Mouse (Mus musculus): ENCODE results near the gene Ier2. TPM values are rescaled to one million over a fixed set of nuclear protein-coding genes. Genes with fewer than 3 reads are reported as not detected.

Ier2 gene
- polyA plus RNA-seq, 1 experiment from 2014 or later, result 52.3 TPM

DNA sequence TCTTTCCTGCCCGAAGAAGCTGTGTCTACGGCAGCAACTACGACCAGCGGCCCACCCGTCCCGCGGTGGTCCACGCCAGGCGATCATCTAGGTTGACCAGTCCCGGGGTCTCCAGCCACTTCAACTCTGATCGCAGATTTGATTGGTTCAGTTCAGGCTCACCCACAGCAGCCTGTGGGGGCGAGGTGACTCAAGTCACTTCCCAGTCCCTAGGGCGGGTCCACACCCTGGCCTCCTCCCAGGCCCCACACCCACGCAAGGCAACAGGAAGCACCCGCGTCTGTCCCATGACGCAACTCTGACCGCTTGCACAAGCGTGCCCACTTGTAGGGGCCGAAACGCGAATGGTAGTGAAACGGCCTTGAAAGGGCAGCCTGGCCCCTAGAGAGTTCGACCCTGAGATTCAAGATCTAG, 1.2 kb downstream of the Ier2 start:
- peak overlapping the region; percentile 96 for H3K27ac ChIP-seq (ENCODE audit: low read depth, low read length)
- H3K9me3 ChIP-seq (replicated peaks; ENCODE audit: control insufficient read depth, low read length), result no peaks in the 10 kb centered on the region
- H3K4me1 ChIP-seq (ENCODE audit: control insufficient read depth, insufficient read depth, low read length), result peaks cover 46% of the 10 kb centered on the region
- peak overlapping the region; percentile 95 for H3K4me3 ChIP-seq (ENCODE audit: low read depth, low read length)
- H3K27me3 ChIP-seq (ENCODE audit: control insufficient read depth, insufficient read depth, low read length), result no peaks in the 10 kb centered on the region
- WGBS (ENCODE audit: insufficient replicate concordance), result under 1% methylated on average over 24 of the region's 24 CpGs
- peak overlapping the region; percentile 93 for H3K4me2 ChIP-seq
- H3K36me3 ChIP-seq (ENCODE audit: control insufficient read depth, insufficient read depth, low read length), result no peaks in the 10 kb centered on the region
- ATAC-seq (replicated peaks; ENCODE audit: insufficient number of reproducible peaks, low FRiP score, low TSS enrichment), result peak; percentile 51
- H3K9ac ChIP-seq (ENCODE audit: low read depth, low read length), result peak overlapping the region; percentile 98

GRCm38 (mm10) chr8:84660819-84661457, 1.7 kb downstream of the Ier2 start:
- peak overlapping the region; percentile 93 for H3K4me2 ChIP-seq
- WGBS (ENCODE audit: insufficient replicate concordance), result under 1% methylated on average over 20 of the region's 20 CpGs
- no peak for ATAC-seq (replicated peaks; ENCODE audit: insufficient number of reproducible peaks, low FRiP score, low TSS enrichment)
- H3K9ac ChIP-seq (ENCODE audit: low read depth, low read length), result peak overlapping the region; percentile 98
- H3K4me1 ChIP-seq (ENCODE audit: control insufficient read depth, insufficient read depth, low read length), result peaks cover 48% of the 10 kb centered on the region
- H3K4me3 ChIP-seq (ENCODE audit: low read depth, low read length), result peak overlapping the region; percentile 95
- peak overlapping the region; percentile 96 for H3K27ac ChIP-seq (ENCODE audit: low read depth, low read length)
- no peaks in the 10 kb centered on the region for H3K36me3 ChIP-seq (ENCODE audit: control insufficient read depth, insufficient read depth, low read length)
- no peaks in the 10 kb centered on the region for H3K9me3 ChIP-seq (replicated peaks; ENCODE audit: control insufficient read depth, low read length)
- H3K27me3 ChIP-seq (ENCODE audit: control insufficient read depth, insufficient read depth, low read length), result no peaks in the 10 kb centered on the region

DNA sequence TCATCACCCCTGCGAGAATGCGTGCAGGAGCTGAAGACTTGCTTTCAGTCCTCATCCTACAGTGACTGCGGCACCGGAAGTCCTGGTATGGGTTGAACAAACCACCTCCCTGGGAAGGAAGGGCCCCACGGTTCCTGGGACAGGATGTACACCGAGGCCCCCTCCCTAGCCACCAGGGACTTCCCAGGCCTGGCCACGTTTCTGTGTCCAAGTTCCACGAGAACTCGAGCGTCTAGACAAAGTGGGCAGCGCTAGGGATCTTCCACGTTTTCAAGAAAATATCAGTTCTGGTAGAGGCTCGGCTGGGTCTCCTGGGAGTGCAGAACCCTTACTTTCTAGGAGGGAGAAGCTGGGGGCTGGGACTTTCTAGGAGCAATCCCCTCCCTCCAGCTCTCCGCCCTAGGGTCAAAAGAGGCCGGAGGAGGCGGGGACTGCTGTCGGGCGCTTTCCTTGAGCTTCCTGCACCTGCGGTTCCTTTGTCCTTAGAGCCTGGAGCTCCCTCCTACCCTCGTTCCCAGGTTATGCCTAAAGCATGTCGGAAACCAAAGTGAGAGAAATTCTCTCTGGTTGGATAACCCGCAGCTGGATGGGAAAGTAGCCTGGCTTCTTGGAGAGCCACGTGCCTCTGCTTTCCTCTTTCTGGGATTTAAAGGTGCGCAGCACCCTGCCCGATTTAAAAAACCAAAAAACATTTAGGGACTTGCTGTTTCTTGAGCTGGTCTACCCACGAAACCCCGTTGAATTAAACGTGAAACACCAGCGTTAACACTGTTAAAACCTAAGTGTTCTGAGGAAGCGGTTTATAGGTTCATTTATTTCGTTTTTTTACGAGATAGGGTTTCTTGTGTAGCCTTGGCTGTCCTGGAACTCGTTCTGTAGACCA, 2.5 kb downstream of the Ier2 start:
- Histone ChIP-seq H3K4me3 (ENCODE audit: low read depth, low read length) (peak overlapping the region; percentile 95), H3K4me2 (peak overlapping the region; percentile 93), H3K9ac (ENCODE audit: low read depth, low read length) (peak overlapping the region; percentile 98), H3K36me3 (ENCODE audit: control insufficient read depth, insufficient read depth, low read length) (no peaks in the 10 kb centered on the region), H3K27me3 (ENCODE audit: control insufficient read depth, insufficient read depth, low read length) (no peaks in the 10 kb centered on the region), H3K27ac (ENCODE audit: low read depth, low read length) (peak overlapping the region; percentile 96), H3K4me1 (ENCODE audit: control insufficient read depth, insufficient read depth, low read length) (peaks cover 46% of the 10 kb centered on the region), H3K9me3 (replicated peaks; ENCODE audit: control insufficient read depth, low read length) (no peaks in the 10 kb centered on the region)
- no peak for ATAC-seq (replicated peaks; ENCODE audit: insufficient number of reproducible peaks, low FRiP score, low TSS enrichment)
- WGBS (ENCODE audit: insufficient replicate concordance), result 1% methylated on average over 33 of the region's 33 CpGs

DNA sequence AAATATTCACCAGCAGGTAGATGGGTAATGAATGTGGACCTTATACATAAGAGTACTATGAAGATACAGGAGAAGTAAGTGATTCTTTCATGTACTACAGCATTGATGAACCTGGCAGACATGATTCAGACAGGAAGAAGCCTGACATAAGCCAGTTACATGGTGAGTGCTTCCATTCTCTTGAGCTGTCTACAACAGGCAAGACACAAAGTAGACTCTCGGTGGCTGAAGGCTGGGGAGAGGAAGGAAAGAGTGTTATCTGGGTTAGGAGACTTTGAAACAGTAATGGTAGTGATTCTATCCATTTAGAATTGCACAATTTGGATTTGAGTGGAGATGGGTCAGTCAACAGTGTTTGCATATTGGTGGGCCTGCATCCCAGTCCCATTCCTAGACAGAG, 3.7 kb downstream of the Ier2 start:
- WGBS (ENCODE audit: insufficient replicate concordance), result 26% methylated on average over 1 of the region's 1 CpGs
- Histone ChIP-seq H3K4me2 (no peak overlapping the region), H3K36me3 (ENCODE audit: control insufficient read depth, insufficient read depth, low read length) (no peaks in the 10 kb centered on the region), H3K9ac (ENCODE audit: low read depth, low read length) (0 out of 2 replicates have a peak overlapping the region, but pooled peaks have one; percentile 6), H3K27me3 (ENCODE audit: control insufficient read depth, insufficient read depth, low read length) (no peaks in the 10 kb centered on the region), H3K4me3 (ENCODE audit: low read depth, low read length) (peak overlapping the region; percentile 9; the same call in 1 of the 2 replicates), H3K27ac (ENCODE audit: low read depth, low read length) (peak overlapping the region; percentile 96), H3K9me3 (replicated peaks; ENCODE audit: control insufficient read depth, low read length) (no peaks in the 10 kb centered on the region), H3K4me1 (ENCODE audit: control insufficient read depth, insufficient read depth, low read length) (peaks cover 53% of the 10 kb centered on the region)
- no peak for ATAC-seq (replicated peaks; ENCODE audit: insufficient number of reproducible peaks, low FRiP score, low TSS enrichment)

- Histone ChIP-seq H3K4me2 (peak overlapping the region; percentile 94), H3K9ac (ENCODE audit: low read depth, low read length) (0 out of 2 replicates have a peak overlapping the region, but pooled peaks have one; percentile 6), H3K9me3 (replicated peaks; ENCODE audit: control insufficient read depth, low read length) (no peaks in the 10 kb centered on the region), H3K36me3 (ENCODE audit: control insufficient read depth, insufficient read depth, low read length) (no peaks in the 10 kb centered on the region), H3K27ac (ENCODE audit: low read depth, low read length) (peak overlapping the region; percentile 98; the same call in 1 of the 2 replicates), H3K4me1 (ENCODE audit: control insufficient read depth, insufficient read depth, low read length) (peaks cover 53% of the 10 kb centered on the region), H3K4me3 (ENCODE audit: low read depth, low read length) (no peak overlapping the region), H3K27me3 (ENCODE audit: control insufficient read depth, insufficient read depth, low read length) (no peaks in the 10 kb centered on the region)
- WGBS (ENCODE audit: insufficient replicate concordance), result 43% methylated on average over 4 of the region's 4 CpGs
- no peak for ATAC-seq (replicated peaks; ENCODE audit: insufficient number of reproducible peaks, low FRiP score, low TSS enrichment)
Measured at GRCm38 (mm10) chr8:84657680-84658079, 5.0 kb downstream of the Ier2 start.

DNA sequence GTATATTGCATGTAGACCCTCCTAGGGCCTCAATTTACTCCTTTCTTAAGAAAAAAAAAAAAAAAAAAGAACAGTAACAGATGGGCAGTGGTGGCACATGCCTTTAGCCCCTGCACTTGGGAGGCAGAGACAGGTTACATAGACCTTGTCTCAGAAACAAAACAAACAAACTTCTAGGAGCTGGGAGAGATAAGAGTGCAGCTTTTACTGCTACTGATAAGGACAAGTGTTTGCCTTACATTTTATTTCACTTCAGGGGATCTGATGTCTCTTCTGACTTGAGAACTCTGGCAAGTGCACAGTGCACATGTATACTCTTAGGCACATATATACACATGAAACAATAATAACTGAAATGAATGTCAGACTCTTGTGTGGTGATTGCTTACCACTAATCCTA, 5.4 kb downstream of the Ier2 start:
- H3K36me3 ChIP-seq (ENCODE audit: control insufficient read depth, insufficient read depth, low read length), result no peaks in the 10 kb centered on the region
- peaks cover 53% of the 10 kb centered on the region for H3K4me1 ChIP-seq (ENCODE audit: control insufficient read depth, insufficient read depth, low read length)
- peak overlapping the region; percentile 94 for H3K4me2 ChIP-seq
- H3K4me3 ChIP-seq (ENCODE audit: low read depth, low read length), result peak overlapping the region; percentile 47
- H3K9me3 ChIP-seq (replicated peaks; ENCODE audit: control insufficient read depth, low read length), result no peaks in the 10 kb centered on the region
- H3K9ac ChIP-seq (ENCODE audit: low read depth, low read length), result peak overlapping the region; percentile 82
- peak overlapping the region; percentile 98 for H3K27ac ChIP-seq (ENCODE audit: low read depth, low read length)
- ATAC-seq (replicated peaks; ENCODE audit: insufficient number of reproducible peaks, low FRiP score, low TSS enrichment), result no peak
- no peaks in the 10 kb centered on the region for H3K27me3 ChIP-seq (ENCODE audit: control insufficient read depth, insufficient read depth, low read length)

DNA sequence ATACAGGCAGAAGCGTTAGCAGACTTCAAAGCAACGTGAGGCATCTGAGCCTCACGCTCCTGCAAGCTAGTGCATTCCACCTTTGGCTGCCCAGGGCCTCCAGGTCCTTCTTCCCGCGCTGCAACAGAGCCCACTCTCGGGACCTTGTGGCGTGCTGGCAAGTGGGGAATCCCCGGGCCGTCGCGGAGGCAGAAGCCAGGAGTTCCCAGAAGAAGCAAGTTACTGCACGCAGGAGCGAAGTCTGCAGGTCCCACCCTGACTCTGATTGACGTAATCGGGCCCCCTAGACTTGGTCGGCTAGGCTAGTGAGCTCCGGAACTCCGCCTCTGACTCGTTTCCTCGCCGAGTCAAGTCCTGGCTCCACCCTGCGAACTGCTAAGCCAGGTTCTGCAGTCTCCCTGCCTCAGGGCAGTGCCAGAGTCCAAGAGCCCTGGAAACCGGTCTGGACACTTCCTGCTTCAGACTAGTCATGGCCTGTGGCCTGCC, 6.0 kb downstream of the Ier2 start:
- Histone ChIP-seq H3K27ac (ENCODE audit: low read depth, low read length) (peak overlapping the region; percentile 98), H3K27me3 (ENCODE audit: control insufficient read depth, insufficient read depth, low read length) (no peaks in the 10 kb centered on the region), H3K9me3 (replicated peaks; ENCODE audit: control insufficient read depth, low read length) (no peaks in the 10 kb centered on the region), H3K4me1 (ENCODE audit: control insufficient read depth, insufficient read depth, low read length) (peaks cover 53% of the 10 kb centered on the region), H3K4me3 (ENCODE audit: low read depth, low read length) (peak overlapping the region; percentile 47), H3K4me2 (peak overlapping the region; percentile 94), H3K9ac (ENCODE audit: low read depth, low read length) (peak overlapping the region; percentile 82), H3K36me3 (ENCODE audit: control insufficient read depth, insufficient read depth, low read length) (no peaks in the 10 kb centered on the region)
- under 1% methylated on average over 23 of the region's 23 CpGs for WGBS (ENCODE audit: insufficient replicate concordance)
- peak; percentile 61 for ATAC-seq (replicated peaks; ENCODE audit: insufficient number of reproducible peaks, low FRiP score, low TSS enrichment)

GRCm38 (mm10) chr8:84656191-84656525, 6.5 kb downstream of the Ier2 start:
- H3K4me1 ChIP-seq (ENCODE audit: control insufficient read depth, insufficient read depth, low read length), result peaks cover 53% of the 10 kb centered on the region
- H3K27ac ChIP-seq (ENCODE audit: low read depth, low read length), result peak overlapping the region; percentile 98
- peak overlapping the region; percentile 47 for H3K4me3 ChIP-seq (ENCODE audit: low read depth, low read length)
- H3K4me2 ChIP-seq, result peak overlapping the region; percentile 94
- H3K9me3 ChIP-seq (replicated peaks; ENCODE audit: control insufficient read depth, low read length), result no peaks in the 10 kb centered on the region
- H3K27me3 ChIP-seq (ENCODE audit: control insufficient read depth, insufficient read depth, low read length), result no peaks in the 10 kb centered on the region
- H3K36me3 ChIP-seq (ENCODE audit: control insufficient read depth, insufficient read depth, low read length), result no peaks in the 10 kb centered on the region
- peak overlapping the region; percentile 82 for H3K9ac ChIP-seq (ENCODE audit: low read depth, low read length)
- ATAC-seq (replicated peaks; ENCODE audit: insufficient number of reproducible peaks, low FRiP score, low TSS enrichment), result 0 out of 2 replicates have a peak, but pooled peaks have one; percentile 36
- 2% methylated on average over 10 of the region's 10 CpGs for WGBS (ENCODE audit: insufficient replicate concordance)
